Mouse (Mus musculus) hindbrain, postnatal 0 days (tissue): ENCODE results near the gene Cyp27b1. TPM values are rescaled to one million over a fixed set of nuclear protein-coding genes. Genes with fewer than 3 reads are reported as not detected.

ENCODE experiments used
- ATAC-seq: fragments of 200-750 bp; cut with Nextera tagmentation; 2 replicates; pipeline ENCODE4 v1.8.0; 2017; ENCODE audit warnings: mild to moderate bottlenecking, moderate TSS enrichment, moderate library complexity
- DNase-seq: peaks from one replicate; pipeline ENCODE4 v3.0.0-alpha.2; 2015; ENCODE audit warnings: low spot score
- H3K27ac ChIP-seq: fragments of 300-500 bp; sonication (generic); 2 replicates; pipeline ENCODE4 v1.5.1; 2014; ENCODE audit warnings: mild to moderate bottlenecking
- H3K27me3 ChIP-seq: fragments of 300-500 bp; sonication (generic); 2 replicates; pipeline ENCODE4 v1.6.1; 2014; ENCODE audit warnings: low read length, mixed read lengths; ENCODE audit not compliant: insufficient read depth
- H3K36me3 ChIP-seq: fragments of 300-500 bp; sonication (generic); 2 replicates; pipeline ENCODE4 v1.6.1; 2014; ENCODE audit warnings: low read length, mixed read lengths; ENCODE audit not compliant: insufficient read depth
- H3K4me1 ChIP-seq: fragments of 300-500 bp; sonication (generic); 2 replicates; pipeline ENCODE4 v1.6.1; 2014; ENCODE audit warnings: antibody characterized with exemption, low read length, mixed read lengths; ENCODE audit not compliant: insufficient read depth
- H3K4me2 ChIP-seq: fragments of 300-500 bp; sonication (generic); 2 replicates; pipeline ENCODE4 v1.6.1; 2014; ENCODE audit warnings: low read depth, mild to moderate bottlenecking, low read length, moderate library complexity, mixed read lengths
- H3K4me3 ChIP-seq: fragments of 300-500 bp; sonication (generic); 2 replicates; pipeline ENCODE4 v1.5.1; 2014; ENCODE audit warnings: low read length
- H3K9ac ChIP-seq: fragments of 300-500 bp; sonication (generic); replicated peaks from 2 replicates; pipeline ENCODE4 v1.6.1; 2014; ENCODE audit warnings: mild to moderate bottlenecking, low read length, moderate library complexity, mixed read lengths
- H3K9me3 ChIP-seq: fragments of 300-500 bp; sonication (generic); 2 replicates; pipeline ENCODE4 v1.6.1; 2016; ENCODE audit warnings: low read length, mixed read lengths
- CTCF ChIP-seq: IDR thresholded peaks from 2 replicates; pipeline ENCODE4 v1.5.1; 2016; ENCODE audit warnings: antibody characterized with exemption, control low read depth, low read depth
- WGBS: fragments of 180-500 bp; shearing (Covaris S2); extraction: QIAGEN DNeasy Blood & Tissue Kit; methylation state at CpG from one replicate; pipeline ENCODE4 v1.1.7; 2014; 5-methylcytosine and 5-hydroxymethylcytosine counted together
- polyA plus RNA-seq: library from polyadenylated mRNA; unstranded; fragments of >200 nt; fragmentation: Nextera tagmentation; extraction: Ambion mirVana; gene quantifications from 2 replicates; pipeline ENCODE4 v1.2.1, GENCODE M21; 2015
- total RNA-seq: library from RNA; depleted of rRNA; stranded (reverse); fragments of >200 nt; gene quantifications from 2 replicates; pipeline ENCODE4 v1.2.3, GENCODE M21; 2014

Gene Cyp27b1
- total and polyA plus RNA-seq, 2 experiments from 2014 or later = 0.26 TPM; not detected in 1

- 0 out of 2 replicates have a peak, but pooled peaks have one; percentile 4 for ATAC-seq
- Histone ChIP-seq H3K9ac (peak overlapping the region; percentile 87), H3K4me1 (peaks cover 20% of the 10 kb centered on the region), H3K4me3 (peak overlapping the region; percentile 72), H3K4me2 (peak overlapping the region; percentile 87), H3K27ac (peak overlapping the region; percentile 87), H3K9me3 (no peaks in the 10 kb centered on the region), H3K36me3 (0 out of 2 replicates have a peak, but pooled peaks cover 11% of the 10 kb centered on the region), H3K27me3 (no peaks in the 10 kb centered on the region)
- TF ChIP-seq CTCF = peak; percentile 32
- 1% methylated on average over 69 of the region's 70 CpGs for WGBS
- DNase-seq = peak; percentile 71
Observed at GRCm38 (mm10) chr10:127079665-127080391, 31.8 kb downstream of the Cyp27b1 start.

- peaks cover 20% of the 10 kb centered on the region for H3K4me1 ChIP-seq
- H3K27ac ChIP-seq = peak overlapping the region; percentile 22; the same call in 1 of the 2 replicates
- peak overlapping the region; percentile 87 for H3K9ac ChIP-seq
- no peak for ATAC-seq
- H3K36me3 ChIP-seq = 0 out of 2 replicates have a peak, but pooled peaks cover 13% of the 10 kb centered on the region
- H3K27me3 ChIP-seq = no peaks in the 10 kb centered on the region
- no peaks in the 10 kb centered on the region for H3K9me3 ChIP-seq
- TF ChIP-seq CTCF = peak; percentile 29
- DNase-seq = peak; percentile 34
- 2% methylated on average over 48 of the region's 48 CpGs for WGBS
- H3K4me2 ChIP-seq = peak overlapping the region; percentile 87
- peak overlapping the region; percentile 72 for H3K4me3 ChIP-seq
Observed at GRCm38 (mm10) chr10:127080901-127081780, 33.1 kb downstream of the Cyp27b1 start.

GRCm38 (mm10) chr10:127081996-127082620 is 34.1 kb downstream of the Cyp27b1 start:
- Histone ChIP-seq H3K4me2 (peak overlapping the region; percentile 87), H3K9ac (peak overlapping the region; percentile 87), H3K36me3 (0 out of 2 replicates have a peak, but pooled peaks cover 13% of the 10 kb centered on the region), H3K4me1 (peaks cover 20% of the 10 kb centered on the region), H3K27me3 (no peaks in the 10 kb centered on the region), H3K9me3 (no peaks in the 10 kb centered on the region), H3K27ac (no peak overlapping the region), H3K4me3 (peak overlapping the region; percentile 72)
- DNase-seq (peak; percentile 69), ATAC-seq (0 out of 2 replicates have a peak, but pooled peaks have one; percentile 10)
- WGBS = 21% methylated on average over 8 of the region's 8 CpGs
- TF ChIP-seq CTCF = no peak

GRCm38 (mm10) chr10:127083292-127083914 is 35.4 kb downstream of the Cyp27b1 start:
- ATAC-seq (no peak), DNase-seq (no peak)
- Histone ChIP-seq H3K4me3 (no peak overlapping the region), H3K4me2 (no peak overlapping the region), H3K9me3 (no peaks in the 10 kb centered on the region), H3K9ac (no peak overlapping the region), H3K4me1 (peaks cover 16% of the 10 kb centered on the region), H3K27me3 (no peaks in the 10 kb centered on the region), H3K27ac (no peak overlapping the region), H3K36me3 (peaks cover 23% of the 10 kb centered on the region; the same call in 1 of the 2 replicates)
- no peak for TF ChIP-seq CTCF
- WGBS = 35% methylated on average over 8 of the region's 8 CpGs

- H3K27ac ChIP-seq = no peak overlapping the region
- H3K4me3 ChIP-seq = no peak overlapping the region
- H3K4me2 ChIP-seq = no peak overlapping the region
- H3K9me3 ChIP-seq = no peaks in the 10 kb centered on the region
- H3K4me1 ChIP-seq = peaks cover 14% of the 10 kb centered on the region
- H3K9ac ChIP-seq = no peak overlapping the region
- ATAC-seq (no peak), DNase-seq (peak; percentile 50)
- peak; percentile 49 for TF ChIP-seq CTCF
- H3K27me3 ChIP-seq = no peaks in the 10 kb centered on the region
- WGBS = 49% methylated on average over 5 of the region's 5 CpGs
- H3K36me3 ChIP-seq = peaks cover 23% of the 10 kb centered on the region; the same call in 1 of the 2 replicates
Observed at GRCm38 (mm10) chr10:127083915-127084306, 35.9 kb downstream of the Cyp27b1 start.

GRCm38 (mm10) chr10:127085052-127085451 is 37.0 kb downstream of the Cyp27b1 start:
- Histone ChIP-seq H3K27ac (no peak overlapping the region), H3K4me1 (peaks cover 14% of the 10 kb centered on the region), H3K4me3 (no peak overlapping the region), H3K27me3 (no peaks in the 10 kb centered on the region), H3K36me3 (peaks cover 23% of the 10 kb centered on the region; the same call in 1 of the 2 replicates), H3K9me3 (no peaks in the 10 kb centered on the region), H3K4me2 (no peak overlapping the region), H3K9ac (no peak overlapping the region)
- 80% methylated on average over 9 of the region's 9 CpGs for WGBS
- TF ChIP-seq CTCF = no peak
- ATAC-seq = no peak
- no peak for DNase-seq
